Mouse (Mus musculus) left cerebral cortex, adult 6 months (tissue): ENCODE data around the gene Secisbp2l. TPM values are rescaled to one million over a fixed set of nuclear protein-coding genes. Genes with fewer than 3 reads are reported as not detected.

Experiments
- long read RNA-seq, 2 experiments: library from polyadenylated mRNA; unstranded; transcript quantifications; one replicate each; pipeline ENCODE4 v2.0.0; 2019 to 2020
- polyA plus RNA-seq: library from polyadenylated mRNA; unstranded; fragments of <200 nt; fragmentation: Nextera tagmentation; gene quantifications from 2 replicates; pipeline ENCODE4 v1.2.3, GENCODE M21; 2021

The Secisbp2l gene
- 17.7 and 21.5 TPM in 2 replicates for polyA plus RNA-seq
- long read RNA-seq, experiment 1, full-length matches to known transcripts = 16 of 69 reads
- long read RNA-seq, experiment 1, partial matches to known transcripts = 21 of 69 reads
- long read RNA-seq, experiment 1, other reads (novel, unspliced or antisense) = 32 of 69 reads
- long read RNA-seq, experiment 2, full-length matches to known transcripts = 1 of 93 reads
- long read RNA-seq, experiment 2, partial matches to known transcripts = 45 of 93 reads
- long read RNA-seq, experiment 2, other reads (novel, unspliced or antisense) = 47 of 93 reads

DNA sequence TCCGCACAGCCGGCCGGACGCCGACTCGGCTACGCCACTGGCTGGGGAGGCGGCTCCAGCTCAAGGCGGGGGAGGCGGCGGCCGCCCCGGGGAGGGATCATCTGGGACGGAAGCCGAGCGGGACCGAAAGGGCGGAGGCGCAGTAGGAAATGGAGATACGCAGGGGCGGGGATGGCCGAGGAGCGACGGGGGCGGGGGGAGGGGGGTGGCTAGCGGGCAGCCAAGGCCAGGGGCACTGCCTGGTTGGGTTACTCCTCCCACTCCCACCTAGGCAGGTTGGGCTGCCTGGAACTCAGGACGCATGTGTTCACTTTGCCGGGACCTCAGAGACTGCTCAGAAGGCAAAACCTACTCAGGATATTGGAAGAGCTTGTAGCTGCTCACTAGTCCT is at the start of gene Secisbp2l:
Gene Secisbp2l (minus strand): TSS at position 152 of the 391 bp plus-strand sequence.

DNA sequence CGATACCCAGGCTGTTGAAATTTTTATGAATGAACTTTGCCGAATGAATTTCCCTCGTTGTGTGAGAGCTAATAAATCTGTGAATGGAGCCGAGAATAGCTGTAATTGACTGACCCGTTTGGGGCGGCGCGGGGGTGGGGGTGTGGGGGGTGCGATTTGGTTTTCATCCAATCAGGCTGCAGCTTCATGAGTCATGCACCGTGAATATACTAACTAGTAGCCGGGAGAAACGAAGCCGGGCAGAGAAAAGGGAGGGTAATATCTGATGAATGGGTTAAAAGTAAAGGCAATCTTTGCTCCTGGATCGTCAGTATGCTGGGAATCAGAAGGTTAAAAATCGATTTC is 58.6 kb downstream of the Secisbp2l start, which contains the start of gene Shc4:
Gene Shc4 (minus strand): TSS at position 63 of the 345 bp plus-strand sequence.

Other genes with a start within 250 kb of the Secisbp2l start
- gene Cep152, start 157.8 kb downstream of the Secisbp2l start, polyA plus RNA-seq = 0.30 and 0.36 TPM in 2 replicates
- gene Eid1, start 109.8 kb downstream of the Secisbp2l start, polyA plus RNA-seq = 42.1 and 85.7 TPM in 2 replicates
- gene Shc4, start 58.7 kb downstream of the Secisbp2l start, polyA plus RNA-seq = 1.5 and 2.1 TPM in 2 replicates
- 20.9 and 26.3 TPM in 2 replicates for gene Galk2, start 76.2 kb upstream of the Secisbp2l start, polyA plus RNA-seq
- gene Cops2, start 76.3 kb upstream of the Secisbp2l start, polyA plus RNA-seq = 45.7 and 60.8 TPM in 2 replicates